Mouse (Mus musculus): ENCODE measurements around the gene Enah.

Enah gene

DNA sequence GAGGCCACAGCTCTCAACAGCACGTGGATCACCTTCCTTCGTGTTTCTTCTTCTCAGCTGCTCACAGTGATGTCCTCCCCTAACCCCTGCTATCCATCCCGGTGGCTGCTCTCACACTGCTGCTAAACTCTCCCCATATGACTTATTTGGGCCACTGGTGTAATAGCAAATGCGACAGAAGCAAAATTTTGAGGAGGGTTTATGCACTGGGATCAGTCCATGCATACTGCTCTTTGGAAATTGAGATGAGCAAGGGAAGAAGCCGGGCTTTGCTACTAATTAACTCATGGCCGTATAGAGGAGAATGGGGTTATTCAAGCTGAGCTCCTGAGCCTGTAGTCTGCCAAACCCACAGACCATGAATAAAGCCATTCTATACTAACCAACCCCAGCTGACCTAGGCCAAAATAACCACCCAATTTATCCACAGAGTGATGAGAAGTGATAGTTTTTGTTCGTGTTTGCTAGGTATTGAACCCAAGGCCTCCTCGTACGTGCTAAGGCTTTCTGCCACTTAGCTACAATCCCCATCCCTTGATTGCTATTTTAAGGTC, 7.7 kb upstream of the Enah start:
- DNase-seq = no peak

DNA sequence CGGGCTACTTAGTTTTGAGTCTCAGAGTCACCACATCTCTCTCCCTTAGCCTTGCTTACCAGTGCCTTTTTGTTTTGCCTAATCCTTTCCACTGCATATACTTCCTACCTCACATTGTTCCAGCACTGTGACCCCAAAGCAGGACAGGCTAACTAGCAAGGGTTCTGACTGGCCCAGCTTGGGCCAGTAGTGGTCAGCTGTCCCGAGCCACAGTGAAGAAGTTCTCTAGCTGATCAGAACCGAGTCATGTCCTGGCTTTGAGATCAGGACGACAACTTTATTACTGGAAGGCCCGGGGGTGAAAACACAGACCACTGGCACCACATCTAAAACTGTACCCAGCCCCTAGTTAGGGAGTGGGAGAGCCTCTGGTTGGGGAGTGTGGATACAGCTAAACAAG, 7.0 kb upstream of the Enah start:
- no peak for DNase-seq

DNA sequence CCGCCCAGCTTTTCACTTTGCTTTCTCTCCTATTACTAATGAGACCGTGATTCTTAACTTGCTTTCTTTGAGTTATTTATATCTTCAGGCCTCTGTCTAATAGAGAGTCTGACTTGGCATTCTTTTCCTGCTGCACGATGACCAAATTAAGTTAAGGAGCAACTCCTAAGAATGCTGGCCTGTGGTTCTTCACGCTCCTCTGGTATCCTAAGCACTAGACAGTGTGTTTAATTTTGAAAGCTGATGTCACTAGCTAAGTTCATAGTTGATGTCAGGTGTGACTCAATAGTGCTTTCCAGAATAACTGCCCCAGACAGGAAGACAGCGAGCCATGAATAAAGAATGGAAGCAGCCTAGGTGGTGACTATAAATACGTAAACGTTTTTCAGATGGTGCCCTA, 6.3 kb upstream of the Enah start:
- DNase-seq = no peak

DNA sequence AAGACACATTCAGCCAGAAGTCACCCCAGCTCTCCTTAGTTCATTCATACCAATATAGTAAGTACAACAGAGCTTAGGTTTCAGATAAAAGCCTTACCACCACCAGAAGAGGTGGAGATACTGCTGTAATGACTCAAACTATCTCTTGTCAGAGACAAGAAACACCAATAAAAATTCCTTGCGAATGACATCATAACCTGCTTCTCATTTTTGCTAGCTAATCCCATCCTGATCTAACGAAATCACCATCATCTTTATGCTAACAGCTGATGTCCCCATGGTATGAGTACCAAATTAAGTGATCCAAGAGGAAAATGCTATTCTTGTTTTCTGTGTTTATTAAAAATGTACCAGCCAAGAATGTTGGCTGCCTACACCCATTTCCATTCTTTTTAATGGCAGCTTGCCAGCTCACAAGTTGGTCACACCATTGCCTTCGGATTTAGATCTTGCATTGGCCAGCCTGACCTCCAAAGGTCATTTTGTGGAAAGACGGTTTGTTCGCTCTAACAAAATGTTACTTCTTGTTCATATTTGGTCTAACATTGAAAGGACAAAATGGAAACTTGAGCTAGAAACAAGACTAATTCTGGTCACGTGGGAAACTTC, 2.0 kb upstream of the Enah start:
- no peak for DNase-seq

DNA sequence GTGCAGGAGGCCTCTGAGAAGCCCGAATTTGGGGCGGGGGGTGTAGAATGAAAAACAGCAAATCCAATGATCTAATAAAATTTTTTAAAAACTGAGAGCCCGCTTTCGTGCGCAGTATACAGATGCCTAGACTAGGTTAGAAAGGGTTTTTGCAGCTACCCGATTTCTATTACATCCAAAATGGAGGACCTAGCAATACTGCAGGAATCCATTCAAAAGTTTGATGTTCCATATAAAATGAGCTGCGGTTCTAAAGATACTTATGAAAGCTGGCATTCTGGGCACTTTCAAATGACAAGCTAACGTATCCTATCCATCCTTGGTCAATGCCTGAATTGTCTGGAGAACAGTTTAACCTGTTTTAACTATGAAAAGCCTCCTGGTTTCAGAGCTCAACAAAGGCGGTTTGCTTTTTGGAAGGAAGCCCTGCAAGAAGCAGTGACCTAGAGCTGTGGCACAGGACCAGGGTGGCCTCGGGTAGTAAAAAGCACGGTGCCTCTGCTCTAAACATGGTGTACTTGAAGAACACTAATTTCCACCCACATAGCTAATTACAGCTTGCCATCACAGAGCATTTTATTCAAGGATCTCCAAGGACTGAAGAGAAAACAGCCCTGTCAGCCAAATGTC, 1.2 kb upstream of the Enah start:
- DNase-seq = peak; percentile 9 to 12

DNA sequence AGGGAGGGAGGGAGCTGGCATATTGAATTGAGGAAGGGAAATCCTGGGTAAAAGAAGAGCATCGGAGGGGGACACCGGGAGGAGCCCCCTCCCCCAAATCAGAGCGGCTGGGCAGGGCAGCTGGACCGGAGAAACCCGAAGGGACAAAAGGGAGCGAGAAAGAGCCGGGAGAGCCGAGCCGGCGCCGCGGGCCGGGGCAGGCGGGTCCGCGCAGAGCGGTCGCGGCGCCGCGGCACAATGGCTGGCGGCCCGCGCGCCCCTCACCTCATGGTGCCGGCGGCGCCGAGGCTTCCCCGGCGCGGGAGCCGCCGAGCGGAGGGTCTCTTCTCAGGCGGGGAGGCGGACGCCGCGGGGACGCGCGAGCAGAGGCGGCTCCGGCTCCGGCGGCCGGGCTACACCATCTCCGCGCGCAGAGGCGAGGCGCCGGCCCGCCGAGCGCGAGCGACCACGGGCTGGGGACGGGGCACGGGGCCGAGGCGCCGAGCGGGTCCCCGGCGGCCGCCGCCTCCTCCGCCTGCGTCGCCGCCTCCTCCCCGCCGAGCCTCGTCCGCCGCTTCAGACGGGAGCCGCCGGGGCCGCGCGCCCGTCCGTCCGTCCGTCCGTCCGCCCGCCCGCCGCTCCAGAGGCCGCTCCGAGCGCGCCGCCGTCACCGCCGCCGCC, 394 bp downstream of the Enah start:
- DNase-seq = peak in 1 of 2 experiments; percentile 24

DNA sequence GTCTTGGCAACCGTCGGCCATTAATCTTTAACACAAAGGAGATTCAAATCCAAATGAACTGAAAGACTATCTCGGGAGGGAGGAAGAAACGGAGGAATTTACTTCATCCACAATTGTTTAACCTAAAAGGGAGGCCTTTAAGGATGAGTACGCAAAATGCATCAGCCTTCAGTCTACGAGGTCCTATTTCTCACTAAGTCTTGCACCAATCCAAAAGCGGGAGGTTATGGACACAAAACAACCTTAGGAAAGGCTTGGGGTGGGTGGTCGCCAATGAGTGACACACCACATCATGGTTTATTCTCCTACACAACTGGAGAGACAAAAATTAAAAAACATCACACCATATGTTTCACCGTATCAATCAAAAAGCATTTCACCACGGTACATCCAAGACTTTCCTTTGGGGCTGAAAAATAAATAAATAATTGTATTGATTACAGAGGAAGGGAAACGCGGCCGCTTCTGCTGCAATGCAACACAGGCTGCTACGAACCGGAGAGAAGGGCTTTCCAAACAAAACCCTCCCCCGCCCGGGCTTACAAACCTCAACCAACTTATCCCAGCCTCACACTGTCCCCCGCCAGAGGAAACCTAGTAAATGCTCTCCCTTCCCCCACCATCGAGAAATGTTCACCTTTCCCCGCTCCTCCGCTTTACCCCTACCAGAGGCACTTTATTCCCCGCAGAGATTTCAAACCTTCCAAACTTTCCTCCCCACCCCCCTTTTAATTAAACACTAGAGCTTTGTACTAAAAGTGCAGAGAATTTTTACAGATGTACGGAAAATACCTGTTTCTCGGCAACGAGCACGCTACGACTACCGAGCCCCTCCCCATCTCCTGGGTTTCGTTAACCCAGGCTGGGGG, 1.2 kb downstream of the Enah start:
- peak; percentile 30 to 35 for DNase-seq

DNA sequence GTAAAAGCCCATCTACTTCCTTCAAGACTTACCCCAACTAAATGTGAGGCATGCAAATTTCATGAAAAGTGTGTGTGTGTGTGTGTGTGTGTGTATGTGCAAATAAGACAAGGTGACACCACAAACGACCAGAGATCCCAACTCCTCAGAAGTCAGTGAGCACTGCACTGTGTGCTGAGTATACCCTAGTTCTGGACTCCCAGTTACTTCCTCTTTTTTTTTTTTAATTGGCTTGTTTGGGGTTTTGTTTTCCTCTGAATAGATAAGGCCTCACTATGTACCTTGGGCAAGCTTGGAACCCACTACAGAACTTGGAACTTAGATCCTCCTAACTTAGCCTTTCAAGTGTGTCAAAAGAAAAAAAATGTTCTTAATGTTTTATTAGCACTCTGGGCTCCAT, 14.0 kb downstream of the Enah start:
- DNase-seq = no peak

DNA sequence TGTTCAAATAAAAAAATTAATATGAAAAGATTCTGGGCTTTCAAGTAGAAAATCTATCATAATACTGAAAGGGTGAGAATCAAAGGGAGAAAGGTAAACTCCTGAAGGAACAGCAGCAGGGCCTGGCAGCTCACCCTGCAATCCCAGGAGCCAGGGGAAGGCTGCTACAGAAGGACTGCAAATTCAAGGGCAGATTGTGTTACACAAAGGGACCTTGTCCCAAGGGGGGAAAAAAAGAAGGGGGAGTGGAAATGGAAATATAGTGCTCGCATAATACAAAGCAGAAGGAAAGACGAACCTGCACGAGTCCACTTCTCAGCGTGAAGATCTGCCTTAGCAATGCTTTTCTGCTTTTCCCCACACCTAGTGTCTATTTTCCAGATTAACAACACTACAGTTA, 21.1 kb downstream of the Enah start:
- DNase-seq = no peak

DNA sequence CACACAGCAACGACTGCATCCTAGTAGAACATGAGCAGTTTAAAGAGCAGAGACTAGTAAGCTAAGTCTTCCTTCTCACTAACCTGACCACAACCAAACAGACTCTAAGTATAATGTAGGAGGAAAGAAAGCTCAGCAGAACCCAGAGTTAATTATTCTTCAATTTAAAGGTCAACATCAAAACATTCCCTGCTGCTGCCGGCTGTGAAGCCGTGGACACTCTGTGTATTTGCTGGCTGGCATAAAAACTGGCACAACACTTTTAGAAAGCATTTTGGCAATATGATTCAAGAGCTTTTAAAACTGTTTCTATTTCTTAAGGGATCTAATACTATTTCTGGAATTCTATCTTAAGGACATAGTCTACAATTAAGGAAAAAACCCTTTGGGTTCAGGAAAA, 22.0 kb downstream of the Enah start:
- no peak for DNase-seq

DNA sequence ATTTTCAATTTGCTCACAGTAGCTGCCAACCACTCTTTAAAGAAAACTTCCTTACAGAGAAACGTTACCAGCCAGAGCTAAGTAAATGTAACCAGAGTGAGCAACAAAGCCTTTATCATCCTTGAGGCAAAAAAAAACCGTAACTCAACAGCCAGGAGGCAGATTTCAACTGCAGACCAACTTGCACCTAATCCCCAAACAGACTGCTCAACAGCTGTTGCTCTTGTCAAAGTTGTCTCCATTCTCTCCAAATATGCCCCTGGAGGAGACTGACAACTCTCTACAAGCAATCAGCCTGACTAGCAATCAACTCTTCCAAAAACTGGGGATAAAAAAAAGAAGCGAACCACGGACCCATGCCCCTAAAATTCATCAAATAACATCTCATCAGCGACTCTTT, 26.2 kb downstream of the Enah start:
- DNase-seq = no peak

DNA sequence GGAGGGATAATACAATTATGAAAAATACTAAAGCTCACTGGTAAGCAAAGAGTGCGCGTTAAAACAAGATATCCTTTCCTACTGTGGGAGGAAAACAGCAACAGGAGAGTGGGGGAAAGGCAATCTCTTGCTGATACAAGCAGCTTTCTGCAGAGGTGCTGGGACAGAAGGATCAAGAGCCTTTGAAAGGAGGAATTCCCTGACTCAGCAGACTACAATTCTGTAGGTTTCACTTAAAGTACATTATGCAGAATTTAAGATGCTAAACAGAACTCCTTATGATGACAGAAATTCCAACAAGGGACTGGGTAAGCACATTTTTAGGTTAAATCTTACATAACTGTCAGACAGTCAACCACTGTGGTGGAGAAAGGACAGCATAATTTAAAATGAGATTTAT, 31.4 kb downstream of the Enah start:
- DNase-seq = no peak

DNA sequence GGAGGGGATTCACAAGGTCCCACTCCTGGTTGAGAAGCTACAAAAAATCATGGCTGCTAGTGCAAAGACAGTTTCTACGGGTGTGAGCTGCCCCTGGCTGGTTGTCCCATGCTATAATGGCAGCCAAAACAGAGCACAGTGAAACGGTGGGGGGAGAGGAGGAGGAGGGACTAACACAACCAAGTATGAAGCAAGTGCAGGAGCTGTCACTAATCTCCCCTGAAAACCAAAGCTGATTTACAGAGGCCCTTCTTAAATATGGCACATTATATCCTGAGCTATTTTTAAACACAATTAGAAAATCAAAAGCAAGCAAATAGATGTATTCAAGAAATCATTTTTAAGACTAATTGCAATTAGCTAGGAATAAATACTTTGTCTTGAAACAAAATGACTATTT, 32.6 kb downstream of the Enah start:
- DNase-seq = no peak

DNA sequence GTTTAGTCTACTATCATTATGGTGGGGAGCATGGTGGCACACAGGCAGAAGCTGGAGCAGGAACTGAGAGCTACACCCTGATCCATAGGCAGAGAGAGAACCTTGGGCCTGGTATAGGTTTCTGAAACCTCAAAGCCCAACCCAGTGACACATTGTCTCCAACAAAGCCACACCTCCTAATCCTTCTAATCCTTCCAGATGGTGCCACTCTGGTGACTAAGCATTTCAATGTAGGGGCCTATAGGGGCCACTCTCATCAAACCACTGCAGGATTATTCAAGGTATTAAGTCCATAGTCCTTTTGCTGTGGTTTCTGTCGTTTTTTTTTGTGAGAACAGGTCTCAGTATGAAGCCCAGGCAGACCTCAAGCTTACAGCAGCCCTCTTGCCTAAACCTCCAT, 33.9 kb downstream of the Enah start:
- no peak for DNase-seq

DNA sequence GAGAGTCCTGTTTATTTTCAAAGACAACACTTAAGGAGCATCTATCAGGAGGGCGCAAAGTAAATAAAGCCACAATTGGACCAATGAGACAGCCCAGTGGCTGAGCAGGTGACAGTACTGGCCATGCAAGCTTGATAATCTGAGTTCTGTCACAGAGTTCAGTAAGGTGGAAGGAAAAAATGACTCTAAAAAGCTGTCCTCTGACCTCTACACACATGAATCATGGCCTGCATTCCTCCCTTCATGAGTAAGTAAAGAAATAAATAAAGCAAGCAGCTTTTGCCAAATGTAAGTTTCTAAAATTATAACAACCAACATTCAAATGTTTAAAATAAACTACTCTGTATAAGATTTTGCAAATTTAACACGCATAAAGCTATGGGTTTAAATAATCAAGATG, 35.0 kb downstream of the Enah start:
- DNase-seq = no peak

DNA sequence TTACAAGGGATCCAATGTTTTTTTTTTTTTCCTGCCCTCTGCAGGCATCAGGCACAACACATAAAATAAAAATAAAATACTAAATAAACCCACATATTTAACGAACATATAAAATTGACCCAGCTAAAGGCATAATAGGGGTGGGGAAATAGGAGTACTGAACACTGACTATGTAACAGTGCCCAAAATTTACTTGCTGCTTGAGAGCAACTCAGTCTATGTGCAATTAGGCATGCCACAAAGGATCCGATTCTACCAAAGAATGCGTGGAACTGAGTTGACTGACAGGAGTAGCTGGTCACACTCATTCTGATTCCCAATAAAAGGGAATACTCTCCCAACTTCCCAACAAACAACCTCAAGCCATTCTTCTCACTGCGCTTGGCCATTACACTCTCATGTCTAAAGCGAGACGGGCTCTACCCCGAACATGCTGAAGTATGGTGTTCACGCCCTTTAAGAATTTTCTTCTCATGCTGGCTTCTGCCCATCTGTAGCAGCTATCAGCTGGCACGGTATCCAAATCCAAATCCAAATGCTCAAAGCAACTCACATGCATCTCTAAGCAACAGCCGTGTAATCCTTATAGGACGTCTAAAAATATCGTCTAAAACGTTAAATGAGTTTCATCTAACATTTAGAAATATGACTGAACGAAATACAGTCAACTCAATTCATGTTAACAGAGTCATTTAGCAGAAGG, 39.6 kb downstream of the Enah start:
- no peak for DNase-seq

DNA sequence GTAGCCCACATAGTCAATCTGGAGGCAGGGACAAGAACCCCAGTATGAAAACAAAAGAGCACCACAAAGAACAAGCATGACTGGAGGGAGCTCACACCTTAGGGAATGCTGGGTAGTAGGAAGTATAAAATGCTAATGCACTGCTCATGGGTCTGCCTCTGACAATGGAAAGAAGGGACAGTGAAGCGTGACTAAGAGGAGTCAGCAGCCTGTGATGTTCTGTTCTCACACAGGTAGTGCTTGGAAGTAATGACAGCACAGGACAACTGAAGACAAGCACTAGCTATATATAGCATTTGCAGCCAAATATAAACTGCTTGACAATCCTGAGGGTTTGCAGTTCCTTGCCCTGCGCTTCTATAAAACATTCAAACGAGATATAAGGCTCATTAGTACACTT, 44.3 kb downstream of the Enah start:
- DNase-seq = no peak

DNA sequence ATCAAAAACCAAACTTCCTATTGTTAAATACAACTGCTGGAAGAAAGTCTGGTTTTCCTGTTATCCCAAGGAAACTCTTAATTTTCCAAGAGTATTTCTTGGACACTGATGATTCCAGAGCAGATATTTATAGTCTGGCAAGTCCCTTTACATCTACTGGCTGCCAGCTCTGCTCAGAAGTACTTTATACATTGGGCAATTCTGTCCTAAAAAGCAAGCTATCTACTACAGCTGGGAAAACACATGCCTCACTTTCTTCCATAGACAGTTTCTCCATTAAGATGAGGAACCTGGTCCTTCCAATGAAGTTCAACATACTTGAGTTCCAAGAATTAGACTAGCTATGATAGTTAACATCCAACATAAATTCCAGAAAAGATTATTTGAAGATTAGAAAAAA, 44.9 kb downstream of the Enah start:
- no peak for DNase-seq

DNA sequence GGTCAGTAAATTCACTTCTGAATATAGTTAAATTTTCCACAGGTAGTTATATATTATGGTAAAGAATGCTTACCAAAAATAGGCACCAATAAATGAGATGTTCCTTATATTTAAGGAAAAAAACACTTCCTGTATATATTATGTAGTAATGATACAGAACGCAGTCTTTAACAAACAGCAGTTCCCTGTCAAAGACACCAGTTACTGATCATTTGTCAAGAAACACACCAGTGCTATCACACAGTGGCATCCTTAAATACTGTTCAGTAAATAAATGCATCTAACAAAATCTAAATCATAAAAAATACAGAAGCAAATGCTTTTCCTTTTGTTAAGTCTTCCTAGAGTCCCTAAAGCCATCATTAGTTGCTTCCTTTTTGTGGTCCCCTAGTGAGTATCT, 54.5 kb downstream of the Enah start:
- no peak for DNase-seq

DNA sequence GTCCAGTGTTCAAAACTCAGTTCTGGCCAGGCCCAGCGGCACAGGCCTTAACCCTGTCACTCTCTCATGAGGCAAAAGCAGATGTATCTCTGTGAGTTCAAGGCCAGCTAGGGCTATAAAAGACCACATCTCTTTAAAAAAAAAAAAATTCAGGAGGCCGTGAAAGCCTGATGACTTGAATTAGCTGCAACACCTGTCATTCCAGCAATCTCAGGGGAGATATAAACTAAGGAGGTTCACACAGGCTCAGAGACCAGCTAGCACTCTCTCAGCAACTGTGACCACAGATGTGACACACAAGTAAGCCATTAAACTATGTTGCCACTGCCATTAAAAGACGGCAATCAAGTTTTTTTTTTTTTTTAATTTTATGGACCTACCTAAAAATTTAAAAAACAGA, 56.0 kb downstream of the Enah start:
- DNase-seq = no peak

DNA sequence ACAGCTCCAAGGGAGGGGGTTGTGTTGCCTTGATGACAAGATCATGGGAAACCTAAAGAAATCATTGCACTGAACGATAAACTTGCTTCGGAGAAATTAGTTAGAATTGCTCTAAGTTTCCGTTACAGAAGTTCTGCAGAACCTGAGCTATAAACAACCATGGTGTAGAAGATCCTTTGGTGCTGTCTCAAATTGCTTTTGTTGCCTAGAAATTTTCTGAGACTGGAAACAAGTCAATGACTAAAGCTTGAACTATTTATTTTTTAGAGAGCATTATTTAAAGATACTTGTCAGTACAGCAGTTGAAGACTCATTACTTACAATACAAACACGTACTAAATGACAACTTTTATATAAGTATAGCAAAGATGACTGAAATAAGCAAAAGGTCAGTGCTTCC, 56.4 kb downstream of the Enah start:
- no peak for DNase-seq

DNA sequence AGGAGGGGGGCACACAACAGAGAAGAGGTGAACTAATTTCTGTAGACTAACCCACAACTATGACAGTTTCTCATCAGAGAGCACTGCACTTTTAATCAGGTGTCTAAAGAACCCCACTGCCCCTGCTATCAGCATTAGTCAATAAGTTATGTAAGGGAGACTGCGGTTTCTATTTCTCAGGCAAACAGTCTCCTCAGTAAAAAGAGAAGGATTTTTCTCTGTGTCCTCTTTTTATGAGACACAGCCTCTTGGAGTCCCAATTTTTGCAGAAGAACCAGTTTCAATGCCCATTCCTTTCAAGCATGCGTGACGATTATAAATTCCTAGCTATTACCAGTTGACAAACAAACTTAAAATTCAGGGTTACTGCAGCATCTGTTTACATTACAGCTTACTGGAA, 59.4 kb downstream of the Enah start:
- DNase-seq = no peak

DNA sequence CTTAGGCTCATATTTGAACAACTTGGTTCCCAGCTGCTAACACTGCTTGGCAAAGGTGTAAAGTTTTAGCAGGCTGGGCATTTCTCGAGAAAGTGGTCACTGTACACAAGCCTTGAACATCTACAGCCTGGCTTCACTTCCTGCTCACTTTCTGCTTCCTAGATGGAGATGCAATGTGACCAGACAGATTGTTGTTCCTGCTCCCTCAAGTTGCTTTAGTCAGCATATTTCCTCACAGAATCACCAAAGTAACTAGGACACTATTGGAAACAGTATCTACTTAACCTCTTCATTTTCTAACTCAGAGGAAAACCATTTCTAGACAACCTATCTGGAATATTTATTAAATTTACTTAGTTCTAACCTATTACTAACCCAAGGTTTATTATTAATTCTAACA, 61.4 kb downstream of the Enah start:
- DNase-seq = no peak
